Mouse (Mus musculus) CH12.LX (cell line): ENCODE measurements around the gene Psmc5.

Experiments used
- CHD2 ChIP-seq: IDR thresholded peaks from 2 replicates; pipeline ENCODE4 v1.6.1; 2011; ENCODE audit warnings: low read length, improper control_type of control experiment
- CTCF ChIP-seq, 2 experiments: IDR thresholded peaks in 1 of 2; conservative IDR thresholded peaks in 1 of 2; 2 replicates each; pipeline ENCODE4 v1.5.1; 2011 to 2012; ENCODE audit warnings: low read depth in 2 of 2, low read length in 2 of 2, improper control_type of control experiment in 1 of 2, inconsistent platforms in 1 of 2, mild to moderate bottlenecking in 1 of 2, moderate library complexity in 1 of 2
- EP300 ChIP-seq: IDR thresholded peaks from 2 replicates; pipeline ENCODE4 v1.6.1; 2011; ENCODE audit warnings: low read length, improper control_type of control experiment
- JUND ChIP-seq: conservative IDR thresholded peaks from 2 replicates; pipeline ENCODE4 v1.6.1; 2011; ENCODE audit warnings: low read depth, low read length, improper control_type of control experiment
- MAZ ChIP-seq: IDR thresholded peaks from 2 replicates; pipeline ENCODE4 v1.6.1; 2012; ENCODE audit warnings: low read depth, mild to moderate bottlenecking, inconsistent platforms, low read length, improper control_type of control experiment, moderate library complexity
- POLR2A ChIP-seq: IDR thresholded peaks from 2 replicates; pipeline ENCODE4 v1.6.1; 2011; ENCODE audit warnings: low read depth, mild to moderate bottlenecking, improper control_type of control experiment, low read length
- TCF12 ChIP-seq: IDR thresholded peaks from 2 replicates; pipeline ENCODE4 v1.6.1; 2014; ENCODE audit warnings: low read depth, mild to moderate bottlenecking, inconsistent platforms, low read length, improper control_type of control experiment
- USF1 ChIP-seq: IDR thresholded peaks from 2 replicates; pipeline ENCODE4 v1.6.1; 2014; ENCODE audit warnings: low read depth, mild to moderate bottlenecking, inconsistent platforms, low read length, improper control_type of control experiment

GRCm38 (mm10) chr11:106249326-106249725 is 6.6 kb upstream of the Psmc5 start:
- no peak for TF ChIP-seq TCF12
- no peak for TF ChIP-seq MAZ
- TF ChIP-seq EP300 = no peak
- TF ChIP-seq POLR2A = no peak
- TF ChIP-seq CTCF (conservative IDR thresholded peaks at IDR 0.05 in 1 of 2, IDR thresholded peaks at IDR 0.05 in 1 of 2; ENCODE audit: low read depth in 2 of 2, low read length in 2 of 2) = no peak
- TF ChIP-seq USF1 = no peak
- TF ChIP-seq JUND = no peak
- TF ChIP-seq CHD2 = no peak
